Mouse (Mus musculus) kidney, postnatal 0 days (tissue): ENCODE data around the gene Ube2h. TPM values are rescaled to one million over a fixed set of nuclear protein-coding genes. Genes with fewer than 3 reads are reported as not detected.
A peak's percentile ranks its signal among the peaks of the same experiment; 100 is the strongest.

Experiments
- ATAC-seq: fragments of 200-750 bp; cut with Nextera tagmentation; replicated peaks from 2 replicates; pipeline ENCODE4 v1.8.0; 2017; ENCODE audit warnings: low read depth, moderate number of reproducible peaks, moderate TSS enrichment, moderate library complexity; ENCODE audit not compliant: low FRiP score
- DNase-seq: peaks from one replicate; pipeline ENCODE4 v3.0.0-alpha.2; 2016; ENCODE audit warnings: low spot score
- H3K27ac ChIP-seq: fragments of 300-500 bp; sonication (generic); 2 replicates; pipeline ENCODE4 v1.5.1; 2014; ENCODE audit warnings: mild to moderate bottlenecking
- H3K27me3 ChIP-seq: fragments of 300-500 bp; sonication (generic); 2 replicates; pipeline ENCODE4 v1.6.1; 2014; ENCODE audit warnings: low read length, mixed read lengths; ENCODE audit not compliant: insufficient read depth
- H3K36me3 ChIP-seq: fragments of 300-500 bp; sonication (generic); 2 replicates; pipeline ENCODE4 v1.6.1; 2014; ENCODE audit warnings: low read length, mixed read lengths; ENCODE audit not compliant: insufficient read depth
- H3K4me1 ChIP-seq: fragments of 300-500 bp; sonication (generic); replicated peaks from 2 replicates; pipeline ENCODE4 v1.6.1; 2014; ENCODE audit warnings: antibody characterized with exemption, low read length, mixed read lengths; ENCODE audit not compliant: insufficient read depth
- H3K4me2 ChIP-seq: fragments of 300-500 bp; sonication (generic); 2 replicates; pipeline ENCODE4 v1.6.1; 2014; ENCODE audit warnings: mild to moderate bottlenecking, low read length, moderate library complexity, mixed read lengths
- H3K4me3 ChIP-seq: fragments of 300-500 bp; sonication (generic); replicated peaks from 2 replicates; pipeline ENCODE4 v1.5.1; 2014; ENCODE audit warnings: low read depth, low read length
- H3K9ac ChIP-seq: fragments of 300-500 bp; sonication (generic); 2 replicates; pipeline ENCODE4 v1.6.1; 2014; ENCODE audit warnings: low read depth, low read length
- H3K9me3 ChIP-seq: fragments of 300-500 bp; sonication (generic); replicated peaks from 2 replicates; pipeline ENCODE4 v1.6.1; 2016; ENCODE audit warnings: low read length, inconsistent platforms, mixed read lengths
- CTCF ChIP-seq: IDR thresholded peaks from 2 replicates; pipeline ENCODE4 v1.5.1; 2016; ENCODE audit warnings: antibody characterized with exemption, low read depth, mild to moderate bottlenecking, moderate library complexity
- WGBS: fragments of 180-500 bp; shearing (Covaris S2); extraction: QIAGEN DNeasy Blood & Tissue Kit; methylation state at CpG from one replicate; pipeline ENCODE4 v1.1.7; 2014; 5-methylcytosine and 5-hydroxymethylcytosine counted together
- microRNA counts: library from miRNA; unstranded; fragments of <30 nt; microRNA quantifications from one replicate; lab custom pipeline; 2015
- microRNA-seq: library from miRNA; unstranded; fragments of <30 nt; microRNA quantifications from one replicate; pipeline ENCODE4, GENCODE M21; 2016
- polyA plus RNA-seq: library from polyadenylated mRNA; unstranded; fragments of >200 nt; fragmentation: Nextera tagmentation; extraction: Ambion mirVana; gene quantifications from 2 replicates; pipeline ENCODE4 v1.2.1, GENCODE M21; 2015

Gene Ube2h
- polyA plus RNA-seq, 1 experiment from 2014 or later: 38.2 TPM

- DNase-seq: no peak
- WGBS: 43% methylated on average over 8 of the region's 8 CpGs
Observed at GRCm38 (mm10) chr6:30171226-30171625, 133.1 kb downstream of the Ube2h start.

GRCm38 (mm10) chr6:30169148-30169547 is 135.2 kb downstream of the Ube2h start:
- H3K9me3 ChIP-seq: no peaks in the 10 kb centered on the region
- H3K36me3 ChIP-seq: no peaks in the 10 kb centered on the region
- 36% methylated on average over 12 of the region's 12 CpGs for WGBS
- ATAC-seq (no peak), DNase-seq (peak; percentile 53)
- no peak for TF ChIP-seq CTCF
- no peak overlapping the region for H3K27ac ChIP-seq
- H3K4me3 ChIP-seq: no peak overlapping the region
- peaks cover 25% of the 10 kb centered on the region; the same call in 1 of the 2 replicates for H3K4me1 ChIP-seq
- H3K27me3 ChIP-seq: peaks cover 35% of the 10 kb centered on the region
- no peak overlapping the region for H3K9ac ChIP-seq
- no peak overlapping the region for H3K4me2 ChIP-seq

More at GRCm38 (mm10) chr6:30171226-30171625, 133.1 kb downstream of the Ube2h start:
- ATAC-seq: no peak
- Histone ChIP-seq H3K36me3 (no peaks in the 10 kb centered on the region), H3K4me3 (no peak overlapping the region), H3K27me3 (peaks cover 56% of the 10 kb centered on the region), H3K4me2 (no peak overlapping the region), H3K9ac (no peak overlapping the region), H3K4me1 (peaks cover 44% of the 10 kb centered on the region; the same call in 1 of the 2 replicates), H3K27ac (no peak overlapping the region), H3K9me3 (no peaks in the 10 kb centered on the region)
- no peak for TF ChIP-seq CTCF

GRCm38 (mm10) chr6:30168275-30168674 is 136.1 kb downstream of the Ube2h start:
- no peak for TF ChIP-seq CTCF
- Histone ChIP-seq H3K4me3 (no peak overlapping the region), H3K27me3 (peaks cover 26% of the 10 kb centered on the region), H3K4me2 (no peak overlapping the region), H3K9me3 (no peaks in the 10 kb centered on the region), H3K9ac (no peak overlapping the region), H3K36me3 (no peaks in the 10 kb centered on the region), H3K4me1 (peaks cover 17% of the 10 kb centered on the region; the same call in 1 of the 2 replicates), H3K27ac (no peak overlapping the region)
- ATAC-seq (no peak), DNase-seq (peak; percentile 54)
- WGBS: 75% methylated on average over 3 of the region's 3 CpGs

DNA sequence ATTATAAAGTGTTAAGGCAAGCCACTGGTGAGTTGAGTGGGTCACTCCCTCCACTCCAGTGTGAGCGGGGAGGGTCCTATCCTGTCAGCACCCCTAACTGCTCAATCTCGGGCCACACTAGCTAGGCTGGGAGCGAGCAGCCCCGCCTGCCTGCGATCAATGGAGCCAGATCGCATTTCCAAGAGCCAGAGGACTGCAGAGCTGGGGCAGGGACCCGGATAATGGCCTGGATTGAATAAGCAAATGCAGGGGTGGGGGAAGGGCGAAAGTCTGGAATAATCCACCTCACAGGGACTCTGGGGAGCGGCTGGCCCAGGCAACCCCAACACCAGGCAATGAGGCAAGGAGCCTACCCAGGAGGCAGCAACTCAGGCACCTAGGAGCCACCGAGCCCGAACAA is 137.1 kb downstream of the Ube2h start:
- ATAC-seq: no peak
- 30% methylated on average over 11 of the region's 11 CpGs for WGBS
- H3K27me3 ChIP-seq: peaks cover 15% of the 10 kb centered on the region
- H3K4me3 ChIP-seq: no peak overlapping the region
- H3K27ac ChIP-seq: no peak overlapping the region
- H3K36me3 ChIP-seq: no peaks in the 10 kb centered on the region
- TF ChIP-seq CTCF: no peak
- peaks cover 16% of the 10 kb centered on the region; the same call in 1 of the 2 replicates for H3K4me1 ChIP-seq
- no peaks in the 10 kb centered on the region for H3K9me3 ChIP-seq
- no peak overlapping the region for H3K9ac ChIP-seq
- H3K4me2 ChIP-seq: no peak overlapping the region
- no peak for DNase-seq

DNA sequence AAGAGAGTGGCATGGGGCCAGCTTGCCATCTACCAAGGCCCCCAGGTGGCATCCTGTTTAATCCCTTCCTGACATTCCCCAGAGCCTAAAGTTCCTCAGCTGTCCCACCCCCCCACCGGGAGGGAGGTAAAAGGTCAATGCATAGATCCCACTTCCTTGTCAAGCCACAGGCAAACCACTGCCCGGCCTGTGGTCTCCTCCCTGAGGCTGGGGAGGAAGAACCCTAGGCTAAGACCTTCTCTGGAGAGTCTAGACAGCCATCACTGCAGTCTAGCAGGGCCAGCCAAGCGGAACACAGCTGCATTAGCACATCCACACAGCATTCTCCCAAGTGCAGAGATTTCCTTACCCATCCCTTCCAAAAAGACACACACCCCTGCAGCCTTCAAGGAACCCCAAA is 138.0 kb downstream of the Ube2h start:
- Histone ChIP-seq H3K27me3 (peaks cover 7% of the 10 kb centered on the region), H3K27ac (no peak overlapping the region), H3K4me2 (no peak overlapping the region), H3K4me1 (peaks cover 16% of the 10 kb centered on the region; the same call in 1 of the 2 replicates), H3K9ac (no peak overlapping the region), H3K36me3 (no peaks in the 10 kb centered on the region), H3K9me3 (no peaks in the 10 kb centered on the region), H3K4me3 (no peak overlapping the region)
- DNase-seq: no peak
- ATAC-seq: no peak
- TF ChIP-seq CTCF: no peak
- WGBS: 53% methylated on average over 3 of the region's 3 CpGs

DNA sequence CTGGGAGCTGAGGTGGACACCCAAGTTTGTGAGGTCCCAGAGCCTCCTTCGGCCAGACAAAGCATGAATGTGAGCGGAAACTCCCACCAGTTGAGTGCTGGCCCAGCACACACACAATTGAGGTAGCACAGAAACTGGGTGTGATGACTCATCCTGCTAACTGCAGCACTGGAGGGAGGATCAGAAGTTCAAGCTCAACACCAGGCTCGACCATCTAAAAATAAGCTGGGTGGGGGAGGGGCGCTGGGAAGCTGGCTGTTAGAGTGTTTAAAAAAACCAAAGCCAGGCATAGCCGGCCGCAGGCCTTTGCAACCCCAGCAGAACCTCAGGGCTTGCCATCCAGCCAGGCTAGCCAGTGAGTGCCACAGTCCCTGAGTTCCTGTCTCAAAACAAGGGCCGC is 142.2 kb downstream of the Ube2h start:
- 46% methylated on average over 7 of the region's 7 CpGs for WGBS
- H3K27me3 ChIP-seq: no peaks in the 10 kb centered on the region
- H3K4me1 ChIP-seq: 0 out of 2 replicates have a peak, but pooled peaks cover 1% of the 10 kb centered on the region
- H3K36me3 ChIP-seq: no peaks in the 10 kb centered on the region
- TF ChIP-seq CTCF: no peak
- H3K4me3 ChIP-seq: no peak overlapping the region
- ATAC-seq (no peak), DNase-seq (no peak)
- H3K9me3 ChIP-seq: no peaks in the 10 kb centered on the region
- no peak overlapping the region for H3K9ac ChIP-seq
- H3K27ac ChIP-seq: no peak overlapping the region
- H3K4me2 ChIP-seq: no peak overlapping the region

DNA sequence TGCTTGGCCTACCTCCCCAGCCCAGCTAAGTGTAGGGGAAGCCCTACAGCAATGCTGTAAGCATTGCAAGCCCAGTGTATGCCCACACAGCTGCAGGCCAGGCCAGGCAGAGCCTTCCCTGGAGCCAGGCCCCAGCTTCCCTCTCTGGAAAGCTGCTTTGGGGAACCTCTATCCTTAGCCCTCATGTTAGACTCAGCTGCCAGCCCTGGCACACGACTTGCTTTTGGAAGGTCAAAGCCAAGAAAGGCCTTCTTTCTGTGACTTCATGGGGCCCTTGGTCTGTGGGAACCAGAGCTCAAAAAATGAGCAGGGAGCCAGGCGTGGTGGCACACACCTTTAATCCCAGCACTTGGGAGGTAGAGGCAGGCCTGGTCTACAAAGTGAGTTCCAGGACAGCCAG is 142.7 kb downstream of the Ube2h start:
- 79% methylated on average over 2 of the region's 2 CpGs for WGBS
- Histone ChIP-seq H3K27me3 (no peaks in the 10 kb centered on the region), H3K4me3 (no peak overlapping the region), H3K4me2 (no peak overlapping the region), H3K36me3 (no peaks in the 10 kb centered on the region), H3K4me1 (no peaks in the 10 kb centered on the region), H3K27ac (no peak overlapping the region), H3K9me3 (no peaks in the 10 kb centered on the region), H3K9ac (no peak overlapping the region)
- no peak for DNase-seq
- TF ChIP-seq CTCF: no peak
- no peak for ATAC-seq

MicroRNAs within 50 kb of the gene (microRNA counts, 519-probe panel; counts per million panel counts)
- microRNA mmu-miR-182 (lab: Ali Mortazavi, UCI): 330 counts per million, percentile 68 among the panel's probes with 10 or more counts
- 3,920 counts per million, percentile 74 among the panel's probes with 10 or more counts for microRNA mmu-miR-183 (lab: Ali Mortazavi, UCI)
- 4,943 counts per million, percentile 82 among the panel's probes with 10 or more counts for microRNA mmu-miR-96 (lab: Ali Mortazavi, UCI)

Small RNAs within 50 kb of the gene (microRNA-seq; reads per million reads assigned to microRNA genes)
- 2,595 reads per million, percentile 86 among the genes with 10 or more reads in this experiment for gene Mir182
- gene Mir183: 1,175 reads per million, percentile 79 among the genes with 10 or more reads in this experiment
- gene Mir96: 805 reads per million, percentile 76 among the genes with 10 or more reads in this experiment

Other genes with a start within 250 kb of the Ube2h start
- 42.9 and 45.6 TPM in 2 replicates for gene Zc3hc1, start 86.5 kb upstream of the Ube2h start, polyA plus RNA-seq
- gene Klhdc10, start 97.3 kb upstream of the Ube2h start, polyA plus RNA-seq: 18.0 and 18.2 TPM in 2 replicates
- gene Tmem209, start 205.2 kb upstream of the Ube2h start, polyA plus RNA-seq: 25.9 and 27.4 TPM in 2 replicates
- 0.19 and 0.30 TPM in 2 replicates for gene Ssmem1, start 205.3 kb upstream of the Ube2h start, polyA plus RNA-seq
- 11.5 and 12.4 TPM in 2 replicates for gene Cpa2, start 237.0 kb upstream of the Ube2h start, polyA plus RNA-seq